Mouse (Mus musculus): Measurements from ENCODE around the gene Uchl4. TPM values are rescaled to one million over a fixed set of nuclear protein-coding genes. Genes with fewer than 3 reads are reported as not detected.

Gene Uchl4
- polyA plus RNA-seq, 1 experiment from 2014 or later, result 2.7 TPM

- H3K9ac ChIP-seq, result no peak overlapping the region
- H3K36me3 ChIP-seq, result no peaks in the 10 kb centered on the region
- WGBS, result 70% methylated on average over 4 of the region's 4 CpGs
- H3K9me3 ChIP-seq (replicated peaks), result no peaks in the 10 kb centered on the region
- H3K4me2 ChIP-seq, result no peak overlapping the region
- H3K27ac ChIP-seq (ENCODE audit: poor library complexity, severe bottlenecking), result no peak overlapping the region
- no peaks in the 10 kb centered on the region for H3K27me3 ChIP-seq (replicated peaks)
- no peaks in the 10 kb centered on the region for H3K4me1 ChIP-seq (replicated peaks)
- ATAC-seq (ENCODE audit: insufficient number of reproducible peaks, low FRiP score), result no peak
- no peak overlapping the region for H3K4me3 ChIP-seq
Measured at GRCm38 (mm10) chr9:64273757-64274156, 38.8 kb downstream of the Uchl4 start.

- Histone ChIP-seq H3K4me2 (no peak overlapping the region), H3K4me1 (replicated peaks) (no peaks in the 10 kb centered on the region), H3K9ac (no peak overlapping the region), H3K27me3 (replicated peaks) (no peaks in the 10 kb centered on the region), H3K36me3 (no peaks in the 10 kb centered on the region), H3K27ac (ENCODE audit: poor library complexity, severe bottlenecking) (no peak overlapping the region), H3K9me3 (replicated peaks) (no peaks in the 10 kb centered on the region), H3K4me3 (no peak overlapping the region)
- WGBS, result 70% methylated on average over 4 of the region's 4 CpGs
- no peak for ATAC-seq (ENCODE audit: insufficient number of reproducible peaks, low FRiP score)
Measured at GRCm38 (mm10) chr9:64274291-64274690, 39.3 kb downstream of the Uchl4 start.

- Histone ChIP-seq H3K4me2 (no peak overlapping the region), H3K4me3 (no peak overlapping the region), H3K9ac (no peak overlapping the region), H3K27me3 (replicated peaks) (no peaks in the 10 kb centered on the region), H3K36me3 (no peaks in the 10 kb centered on the region), H3K4me1 (replicated peaks) (no peaks in the 10 kb centered on the region), H3K27ac (ENCODE audit: poor library complexity, severe bottlenecking) (no peak overlapping the region), H3K9me3 (replicated peaks) (no peaks in the 10 kb centered on the region)
- WGBS, result 62% methylated on average over 1 of the region's 1 CpGs
- no peak for ATAC-seq (ENCODE audit: insufficient number of reproducible peaks, low FRiP score)
Measured at GRCm38 (mm10) chr9:64274919-64275318, 39.9 kb downstream of the Uchl4 start.

GRCm38 (mm10) chr9:64277706-64278105 is 42.7 kb downstream of the Uchl4 start:
- no peak overlapping the region for H3K4me3 ChIP-seq
- H3K4me1 ChIP-seq (replicated peaks), result peaks cover 8% of the 10 kb centered on the region
- ATAC-seq (ENCODE audit: insufficient number of reproducible peaks, low FRiP score), result no peak
- no peaks in the 10 kb centered on the region for H3K9me3 ChIP-seq (replicated peaks)
- H3K27me3 ChIP-seq (replicated peaks), result no peaks in the 10 kb centered on the region
- H3K27ac ChIP-seq (ENCODE audit: poor library complexity, severe bottlenecking), result no peak overlapping the region
- no peak overlapping the region for H3K4me2 ChIP-seq
- H3K36me3 ChIP-seq, result no peaks in the 10 kb centered on the region
- 56% methylated on average over 8 of the region's 8 CpGs for WGBS
- H3K9ac ChIP-seq, result no peak overlapping the region

- H3K27ac ChIP-seq (ENCODE audit: poor library complexity, severe bottlenecking), result no peak overlapping the region
- no peaks in the 10 kb centered on the region for H3K9me3 ChIP-seq (replicated peaks)
- no peak for ATAC-seq (ENCODE audit: insufficient number of reproducible peaks, low FRiP score)
- H3K9ac ChIP-seq, result no peak overlapping the region
- no peak overlapping the region for H3K4me3 ChIP-seq
- no peak overlapping the region for H3K4me2 ChIP-seq
- peaks cover 11% of the 10 kb centered on the region for H3K4me1 ChIP-seq (replicated peaks)
- H3K27me3 ChIP-seq (replicated peaks), result no peaks in the 10 kb centered on the region
- WGBS, result 90% methylated on average over 6 of the region's 6 CpGs
- H3K36me3 ChIP-seq, result 0 out of 2 replicates have a peak, but pooled peaks cover 2% of the 10 kb centered on the region
Measured at GRCm38 (mm10) chr9:64278665-64279310, 43.8 kb downstream of the Uchl4 start.

- no peaks in the 10 kb centered on the region for H3K9me3 ChIP-seq (replicated peaks)
- no peaks in the 10 kb centered on the region for H3K27me3 ChIP-seq (replicated peaks)
- peak within 1 kb of the TSS; percentile 86 for H3K27ac ChIP-seq (ENCODE audit: poor library complexity, severe bottlenecking)
- ATAC-seq (ENCODE audit: insufficient number of reproducible peaks, low FRiP score), result peak; percentile 95
- peak within 1 kb of the TSS; percentile 75 for H3K4me2 ChIP-seq
- H3K9ac ChIP-seq, result peak within 1 kb of the TSS; percentile 90
- WGBS, result 3% methylated on average over 46 of the region's 46 CpGs
- H3K36me3 ChIP-seq, result peaks cover 7% of the 10 kb centered on the region; the same call in 1 of the 2 replicates
- H3K4me1 ChIP-seq (replicated peaks), result peaks cover 11% of the 10 kb centered on the region
- peak within 1 kb of the TSS; percentile 82 for H3K4me3 ChIP-seq
Measured at GRCm38 (mm10) chr9:64281105-64281780, 46.2 kb downstream of the Uchl4 start, which contains the start of gene Tipin. Tipin (plus strand) TSS chr9:64281581.

- ATAC-seq (ENCODE audit: insufficient number of reproducible peaks, low FRiP score), result peak; percentile 87
- H3K4me1 ChIP-seq (replicated peaks), result peaks cover 11% of the 10 kb centered on the region
- under 1% methylated on average over 24 of the region's 24 CpGs for WGBS
- H3K27ac ChIP-seq (ENCODE audit: poor library complexity, severe bottlenecking), result peak overlapping the region; percentile 86
- peak overlapping the region; percentile 75 for H3K4me2 ChIP-seq
- H3K9ac ChIP-seq, result peak overlapping the region; percentile 90
- peak overlapping the region; percentile 82 for H3K4me3 ChIP-seq
- no peaks in the 10 kb centered on the region for H3K9me3 ChIP-seq (replicated peaks)
- peaks cover 7% of the 10 kb centered on the region; the same call in 1 of the 2 replicates for H3K36me3 ChIP-seq
- H3K27me3 ChIP-seq (replicated peaks), result no peaks in the 10 kb centered on the region
Measured at GRCm38 (mm10) chr9:64281781-64282178, 46.8 kb downstream of the Uchl4 start.

- H3K4me3 ChIP-seq, result peak overlapping the region; percentile 82
- 50% methylated on average over 5 of the region's 5 CpGs for WGBS
- no peak overlapping the region for H3K27ac ChIP-seq (ENCODE audit: poor library complexity, severe bottlenecking)
- H3K9ac ChIP-seq, result peak overlapping the region; percentile 90
- no peaks in the 10 kb centered on the region for H3K27me3 ChIP-seq (replicated peaks)
- H3K4me2 ChIP-seq, result peak overlapping the region; percentile 75
- peaks cover 7% of the 10 kb centered on the region; the same call in 1 of the 2 replicates for H3K36me3 ChIP-seq
- ATAC-seq (ENCODE audit: insufficient number of reproducible peaks, low FRiP score), result no peak
- H3K4me1 ChIP-seq (replicated peaks), result peaks cover 11% of the 10 kb centered on the region
- no peaks in the 10 kb centered on the region for H3K9me3 ChIP-seq (replicated peaks)
Measured at GRCm38 (mm10) chr9:64282404-64282987, 47.5 kb downstream of the Uchl4 start.

Small RNAs within 50 kb of the gene (microRNA-seq; reads per million reads assigned to microRNA genes)
- not detected for gene Gm24106

Other genes with a start within 250 kb of the Uchl4 start
- gene Smad6, start 213.1 kb upstream of the Uchl4 start, polyA plus RNA-seq (2016; fragmentation: Nextera tagmentation; extraction: Ambion mirVana), result 56.2 and 62.8 TPM in 2 replicates
- 0.14 TPM in 1 of 2 replicates, not detected in the other for gene Lctl, start 118.1 kb upstream of the Uchl4 start, polyA plus RNA-seq (2016; fragmentation: Nextera tagmentation; extraction: Ambion mirVana)
- 28.0 and 28.6 TPM in 2 replicates for gene Zwilch, start 62.1 kb upstream of the Uchl4 start, polyA plus RNA-seq (2016; fragmentation: Nextera tagmentation; extraction: Ambion mirVana)
- 801 and 832 TPM in 2 replicates for gene Rpl4, start 61.8 kb upstream of the Uchl4 start, polyA plus RNA-seq (2016; fragmentation: Nextera tagmentation; extraction: Ambion mirVana)
- 21.9 and 23.0 TPM in 2 replicates for gene Snapc5, start 55.9 kb upstream of the Uchl4 start, polyA plus RNA-seq (2016; fragmentation: Nextera tagmentation; extraction: Ambion mirVana)
- gene Map2k1, start 18.4 kb downstream of the Uchl4 start, polyA plus RNA-seq (2016; fragmentation: Nextera tagmentation; extraction: Ambion mirVana), result 99.7 and 100 TPM in 2 replicates
- gene Tipin, start 46.4 kb downstream of the Uchl4 start, polyA plus RNA-seq (2016; fragmentation: Nextera tagmentation; extraction: Ambion mirVana), result 130 and 133 TPM in 2 replicates
- gene Dis3l, start 106.1 kb downstream of the Uchl4 start, polyA plus RNA-seq (2016; fragmentation: Nextera tagmentation; extraction: Ambion mirVana), result 21.2 and 24.3 TPM in 2 replicates
- 0.37 and 0.65 TPM in 2 replicates for gene Megf11, start 150.4 kb downstream of the Uchl4 start, polyA plus RNA-seq (2016; fragmentation: Nextera tagmentation; extraction: Ambion mirVana)